Mouse (Mus musculus) kidney, postnatal 0 days (tissue): Measurements from ENCODE around the gene Slc39a11. TPM values are rescaled to one million over a fixed set of nuclear protein-coding genes. Genes with fewer than 3 reads are reported as not detected.

ENCODE experiments used
- ATAC-seq: fragments of 200-750 bp; cut with Nextera tagmentation; replicated peaks from 2 replicates; pipeline ENCODE4 v1.8.0; 2017; ENCODE audit warnings: low read depth, moderate number of reproducible peaks, moderate TSS enrichment, moderate library complexity; ENCODE audit not compliant: low FRiP score
- DNase-seq: peaks from one replicate; pipeline ENCODE4 v3.0.0-alpha.2; 2016; ENCODE audit warnings: low spot score
- H3K27ac ChIP-seq: fragments of 300-500 bp; sonication (generic); 2 replicates; pipeline ENCODE4 v1.5.1; 2014; ENCODE audit warnings: mild to moderate bottlenecking
- H3K27me3 ChIP-seq: fragments of 300-500 bp; sonication (generic); 2 replicates; pipeline ENCODE4 v1.6.1; 2014; ENCODE audit warnings: low read length, mixed read lengths; ENCODE audit not compliant: insufficient read depth
- H3K36me3 ChIP-seq: fragments of 300-500 bp; sonication (generic); 2 replicates; pipeline ENCODE4 v1.6.1; 2014; ENCODE audit warnings: low read length, mixed read lengths; ENCODE audit not compliant: insufficient read depth
- H3K4me1 ChIP-seq: fragments of 300-500 bp; sonication (generic); replicated peaks from 2 replicates; pipeline ENCODE4 v1.6.1; 2014; ENCODE audit warnings: antibody characterized with exemption, low read length, mixed read lengths; ENCODE audit not compliant: insufficient read depth
- H3K4me2 ChIP-seq: fragments of 300-500 bp; sonication (generic); 2 replicates; pipeline ENCODE4 v1.6.1; 2014; ENCODE audit warnings: mild to moderate bottlenecking, low read length, moderate library complexity, mixed read lengths
- H3K4me3 ChIP-seq: fragments of 300-500 bp; sonication (generic); replicated peaks from 2 replicates; pipeline ENCODE4 v1.5.1; 2014; ENCODE audit warnings: low read depth, low read length
- H3K9ac ChIP-seq: fragments of 300-500 bp; sonication (generic); 2 replicates; pipeline ENCODE4 v1.6.1; 2014; ENCODE audit warnings: low read depth, low read length
- H3K9me3 ChIP-seq: fragments of 300-500 bp; sonication (generic); replicated peaks from 2 replicates; pipeline ENCODE4 v1.6.1; 2016; ENCODE audit warnings: low read length, inconsistent platforms, mixed read lengths
- CTCF ChIP-seq: IDR thresholded peaks from 2 replicates; pipeline ENCODE4 v1.5.1; 2016; ENCODE audit warnings: antibody characterized with exemption, low read depth, mild to moderate bottlenecking, moderate library complexity
- WGBS: fragments of 180-500 bp; shearing (Covaris S2); extraction: QIAGEN DNeasy Blood & Tissue Kit; methylation state at CpG from one replicate; pipeline ENCODE4 v1.1.7; 2014; 5-methylcytosine and 5-hydroxymethylcytosine counted together
- polyA plus RNA-seq: library from polyadenylated mRNA; unstranded; fragments of >200 nt; fragmentation: Nextera tagmentation; extraction: Ambion mirVana; gene quantifications from 2 replicates; pipeline ENCODE4 v1.2.1, GENCODE M21; 2015

Slc39a11 gene
- polyA plus RNA-seq, 1 experiment from 2014 or later: 23.3 TPM

GRCm38 (mm10) chr11:113681979-113682378 is 32.1 kb upstream of the Slc39a11 start:
- ATAC-seq: no peak
- Histone ChIP-seq H3K27me3 (no peaks in the 10 kb centered on the region), H3K4me2 (peak overlapping the region; percentile 74; the same call in 1 of the 2 replicates), H3K4me3 (no peak overlapping the region), H3K4me1 (peaks cover 9% of the 10 kb centered on the region; the same call in 1 of the 2 replicates), H3K27ac (no peak overlapping the region), H3K9me3 (no peaks in the 10 kb centered on the region), H3K9ac (no peak overlapping the region), H3K36me3 (no peaks in the 10 kb centered on the region)
- no peak for DNase-seq
- TF ChIP-seq CTCF: no peak

GRCm38 (mm10) chr11:113680954-113681353 is 31.1 kb upstream of the Slc39a11 start:
- H3K9me3 ChIP-seq: no peaks in the 10 kb centered on the region
- H3K4me1 ChIP-seq: peaks cover 9% of the 10 kb centered on the region; the same call in 1 of the 2 replicates
- H3K27ac ChIP-seq: no peak overlapping the region
- WGBS: 85% methylated on average over 2 of the region's 2 CpGs
- TF ChIP-seq CTCF: no peak
- no peak for ATAC-seq
- no peaks in the 10 kb centered on the region for H3K27me3 ChIP-seq
- H3K4me2 ChIP-seq: no peak overlapping the region
- no peak overlapping the region for H3K4me3 ChIP-seq
- peaks cover 6% of the 10 kb centered on the region for H3K36me3 ChIP-seq
- no peak overlapping the region for H3K9ac ChIP-seq
- no peak for DNase-seq

GRCm38 (mm10) chr11:113678373-113678772 is 28.5 kb upstream of the Slc39a11 start:
- ATAC-seq: no peak
- H3K27ac ChIP-seq: no peak overlapping the region; the same call in 1 of the 2 replicates
- no peak overlapping the region for H3K9ac ChIP-seq
- H3K4me2 ChIP-seq: no peak overlapping the region
- no peak for DNase-seq
- WGBS: 67% methylated on average over 8 of the region's 8 CpGs
- H3K4me3 ChIP-seq: no peak overlapping the region
- peak; percentile 22; the same call in 1 of the 2 replicates for TF ChIP-seq CTCF
- H3K4me1 ChIP-seq: peaks cover 9% of the 10 kb centered on the region; the same call in 1 of the 2 replicates
- no peaks in the 10 kb centered on the region for H3K27me3 ChIP-seq
- peaks cover 21% of the 10 kb centered on the region for H3K36me3 ChIP-seq
- no peaks in the 10 kb centered on the region for H3K9me3 ChIP-seq

- no peak overlapping the region for H3K27ac ChIP-seq
- H3K4me2 ChIP-seq: no peak overlapping the region
- 98% methylated on average over 2 of the region's 2 CpGs for WGBS
- no peaks in the 10 kb centered on the region for H3K27me3 ChIP-seq
- H3K36me3 ChIP-seq: peaks cover 27% of the 10 kb centered on the region
- no peak overlapping the region for H3K4me3 ChIP-seq
- ATAC-seq (no peak), DNase-seq (no peak)
- H3K4me1 ChIP-seq: peaks cover 9% of the 10 kb centered on the region; the same call in 1 of the 2 replicates
- no peak overlapping the region for H3K9ac ChIP-seq
- no peaks in the 10 kb centered on the region for H3K9me3 ChIP-seq
- no peak for TF ChIP-seq CTCF
Measured at GRCm38 (mm10) chr11:113677378-113677777, 27.5 kb upstream of the Slc39a11 start.

GRCm38 (mm10) chr11:113676847-113677246 is 27.0 kb upstream of the Slc39a11 start:
- no peak overlapping the region for H3K27ac ChIP-seq
- no peak for DNase-seq
- no peak overlapping the region for H3K4me3 ChIP-seq
- no peak overlapping the region for H3K4me2 ChIP-seq
- WGBS: 87% methylated on average over 2 of the region's 2 CpGs
- no peak for TF ChIP-seq CTCF
- H3K4me1 ChIP-seq: peaks cover 9% of the 10 kb centered on the region; the same call in 1 of the 2 replicates
- no peaks in the 10 kb centered on the region for H3K9me3 ChIP-seq
- H3K9ac ChIP-seq: no peak overlapping the region
- H3K36me3 ChIP-seq: peaks cover 29% of the 10 kb centered on the region
- H3K27me3 ChIP-seq: no peaks in the 10 kb centered on the region
- no peak for ATAC-seq

- Histone ChIP-seq H3K27me3 (no peaks in the 10 kb centered on the region), H3K9me3 (no peaks in the 10 kb centered on the region), H3K4me2 (no peak overlapping the region), H3K9ac (no peak overlapping the region), H3K36me3 (peaks cover 31% of the 10 kb centered on the region), H3K4me3 (no peak overlapping the region), H3K27ac (no peak overlapping the region), H3K4me1 (no peaks in the 10 kb centered on the region)
- no peak for TF ChIP-seq CTCF
- DNase-seq: no peak
- 89% methylated on average over 5 of the region's 5 CpGs for WGBS
- no peak for ATAC-seq
Measured at GRCm38 (mm10) chr11:113674595-113674994, 24.7 kb upstream of the Slc39a11 start.

GRCm38 (mm10) chr11:113673614-113674013 is 23.7 kb upstream of the Slc39a11 start:
- no peak overlapping the region for H3K4me2 ChIP-seq
- DNase-seq: no peak
- 0 out of 2 replicates have a peak overlapping the region, but pooled peaks have one; percentile 4 for H3K9ac ChIP-seq
- H3K4me1 ChIP-seq: peaks cover 1% of the 10 kb centered on the region; the same call in 1 of the 2 replicates
- no peak for TF ChIP-seq CTCF
- H3K9me3 ChIP-seq: no peaks in the 10 kb centered on the region
- H3K27ac ChIP-seq: no peak overlapping the region
- 87% methylated on average over 4 of the region's 4 CpGs for WGBS
- peaks cover 31% of the 10 kb centered on the region for H3K36me3 ChIP-seq
- H3K27me3 ChIP-seq: no peaks in the 10 kb centered on the region
- ATAC-seq: no peak
- no peak overlapping the region for H3K4me3 ChIP-seq
